Mouse (Mus musculus) olfactory bulb, adult 2 months (tissue): ENCODE data around the gene Mbd6. TPM values are rescaled to one million over a fixed set of nuclear protein-coding genes. Genes with fewer than 3 reads are reported as not detected.

Experiments
- H3K27ac ChIP-seq: fragments of 200-500 bp; 2 replicates; pipeline ENCODE4 v1.5.1; 2012; ENCODE audit warnings: low read depth, low read length; ENCODE audit not compliant: insufficient read depth
- H3K4me1 ChIP-seq: fragments of 200-500 bp; 2 replicates; pipeline ENCODE4 v1.6.1; 2012; ENCODE audit warnings: low read length; ENCODE audit not compliant: control insufficient read depth, insufficient read depth
- H3K4me3 ChIP-seq: fragments of 200-500 bp; 2 replicates; pipeline ENCODE4 v1.5.1; 2012; ENCODE audit warnings: mild to moderate bottlenecking, low read depth, low read length, moderate library complexity; ENCODE audit not compliant: insufficient read depth
- CTCF ChIP-seq: fragments of 200-500 bp; IDR thresholded peaks from 2 replicates; pipeline ENCODE4 v1.5.1; 2012; ENCODE audit warnings: low read depth, mild to moderate bottlenecking, low read length, moderate library complexity; ENCODE audit not compliant: insufficient read depth
- POLR2A ChIP-seq: fragments of 200-500 bp; IDR thresholded peaks from 2 replicates; pipeline ENCODE4 v1.6.1; 2012; ENCODE audit warnings: mild to moderate bottlenecking, low read depth, low read length, moderate library complexity; ENCODE audit not compliant: insufficient read depth
- WGBS: fragments of 180-500 bp; shearing (Covaris S2); methylation state at CpG from one replicate; pipeline ENCODE4 v1.1.7; 2018; 5-methylcytosine and 5-hydroxymethylcytosine counted together
- polyA plus RNA-seq: library from polyadenylated mRNA; stranded (reverse); fragments of >200 nt; gene quantifications from 2 replicates; pipeline ENCODE4 v1.2.4, GENCODE M21; 2012; ENCODE audit warnings: low replicate concordance; ENCODE audit not compliant: missing spikeins, insufficient read depth, insufficient read length

The Mbd6 gene
- polyA plus RNA-seq, 1 experiment: not detected

- TF ChIP-seq POLR2A: no peak
- TF ChIP-seq CTCF: no peak
- 82% methylated on average over 9 of the region's 9 CpGs for WGBS
- Histone ChIP-seq H3K4me1 (peaks cover 11% of the 10 kb centered on the region; the same call in 1 of the 2 replicates), H3K27ac (no peak overlapping the region), H3K4me3 (no peak overlapping the region)
Observed at GRCm38 (mm10) chr10:127233141-127233540, 55.7 kb downstream of the Mbd6 start.

Other genes with a start within 250 kb of the Mbd6 start
- gene Mettl1, start 247.6 kb downstream of the Mbd6 start, polyA plus RNA-seq: not detected in 2 replicates
- not detected in 2 replicates for gene Eef1akmt3, start 247.5 kb downstream of the Mbd6 start, polyA plus RNA-seq
- gene Cyp27b1, start 240.8 kb downstream of the Mbd6 start, polyA plus RNA-seq: not detected in 2 replicates
- not detected in 2 replicates for gene March9, start 228.8 kb downstream of the Mbd6 start, polyA plus RNA-seq
- gene Cdk4, start 225.5 kb downstream of the Mbd6 start, polyA plus RNA-seq: not detected in 2 replicates
- gene Tspan31, start 218.8 kb downstream of the Mbd6 start, polyA plus RNA-seq: not detected in 2 replicates
- 219 TPM in 1 of 2 replicates, not detected in the other for gene Agap2, start 213.7 kb downstream of the Mbd6 start, polyA plus RNA-seq
- 124 TPM in 1 of 2 replicates, not detected in the other for gene Os9, start 167.9 kb downstream of the Mbd6 start, polyA plus RNA-seq
- not detected in 2 replicates for gene B4galnt1, start 123.8 kb downstream of the Mbd6 start, polyA plus RNA-seq
- not detected in 2 replicates for gene Slc26a10, start 108.4 kb downstream of the Mbd6 start, polyA plus RNA-seq
- gene Arhgef25, start 98.9 kb downstream of the Mbd6 start, polyA plus RNA-seq: not detected in 2 replicates
- 159 TPM in 1 of 2 replicates, not detected in the other for gene Dtx3, start 93.3 kb downstream of the Mbd6 start, polyA plus RNA-seq
- 102 TPM in 1 of 2 replicates, not detected in the other for gene Pip4k2c, start 77.4 kb downstream of the Mbd6 start, polyA plus RNA-seq
- gene Kif5a, start 25.7 kb downstream of the Mbd6 start, polyA plus RNA-seq: 72.6 and 160 TPM in 2 replicates
- not detected in 2 replicates for gene Dctn2, start 22.6 kb downstream of the Mbd6 start, polyA plus RNA-seq
- gene Mars, start 22.8 kb upstream of the Mbd6 start, polyA plus RNA-seq: not detected in 2 replicates
- gene Arhgap9, start 32.9 kb upstream of the Mbd6 start, polyA plus RNA-seq: 260 TPM in 1 of 2 replicates, not detected in the other
- gene Gli1, start 53.0 kb upstream of the Mbd6 start, polyA plus RNA-seq: not detected in 2 replicates
- not detected in 2 replicates for gene Inhbe, start 65.4 kb upstream of the Mbd6 start, polyA plus RNA-seq
- gene Inhbc, start 81.4 kb upstream of the Mbd6 start, polyA plus RNA-seq: not detected in 2 replicates
- 475 and 884 TPM in 2 replicates for gene R3hdm2, start 91.3 kb upstream of the Mbd6 start, polyA plus RNA-seq
- gene Stac3, start 212.7 kb upstream of the Mbd6 start, polyA plus RNA-seq: not detected in 2 replicates
- not detected in 2 replicates for gene Ndufa4l2, start 225.9 kb upstream of the Mbd6 start, polyA plus RNA-seq
- not detected in 2 replicates for gene Shmt2, start 233.4 kb upstream of the Mbd6 start, polyA plus RNA-seq
- not detected in 2 replicates for gene Nxph4, start 245.5 kb upstream of the Mbd6 start, polyA plus RNA-seq